Mouse (Mus musculus): ENCODE results near the gene Gpank1.

The Gpank1 gene

GRCm38 (mm10) chr17:35159638-35160037, 38.4 kb downstream of the Gpank1 start:
- no peak for DNase-seq (ENCODE audit: low read depth)

- DNase-seq (ENCODE audit: low read depth): no peak
These were observed 40.2 kb downstream of the Gpank1 start for GRCm38 (mm10) chr17:35161421-35161820.

GRCm38 (mm10) chr17:35162121-35162520, 40.9 kb downstream of the Gpank1 start:
- DNase-seq (ENCODE audit: low read depth): no peak

GRCm38 (mm10) chr17:35162730-35163129, 41.5 kb downstream of the Gpank1 start:
- no peak for DNase-seq (ENCODE audit: low read depth)

GRCm38 (mm10) chr17:35163326-35164081, 42.2 kb downstream of the Gpank1 start:
- DNase-seq (ENCODE audit: low read depth): no peak

GRCm38 (mm10) chr17:35164218-35164567, 42.9 kb downstream of the Gpank1 start:
- DNase-seq (ENCODE audit: low read depth): no peak

- peak; percentile 98 for DNase-seq (ENCODE audit: low read depth)
These were observed 43.6 kb downstream of the Gpank1 start, which contains the start of gene Prrc2a for GRCm38 (mm10) chr17:35164568-35165450. TSS of gene Prrc2a (minus strand) at chr17:35164897.

GRCm38 (mm10) chr17:35165451-35166155, 44.3 kb downstream of the Gpank1 start:
- no peak for DNase-seq (ENCODE audit: low read depth)

GRCm38 (mm10) chr17:35166352-35167035, 45.2 kb downstream of the Gpank1 start:
- DNase-seq (ENCODE audit: low read depth): peak; percentile 89

GRCm38 (mm10) chr17:35167794-35168193, 46.5 kb downstream of the Gpank1 start:
- no peak for DNase-seq (ENCODE audit: low read depth)

- peak; percentile 62 for DNase-seq (ENCODE audit: low read depth)
These were observed 47.4 kb downstream of the Gpank1 start for GRCm38 (mm10) chr17:35168541-35169207.

- no peak for DNase-seq (ENCODE audit: low read depth)
These were observed 51.4 kb downstream of the Gpank1 start for GRCm38 (mm10) chr17:35172445-35173234.

GRCm38 (mm10) chr17:35173329-35173728, 52.1 kb downstream of the Gpank1 start:
- DNase-seq (ENCODE audit: low read depth): no peak

Data from c-Kit-positive CD71-negative TER-119-negative erythroid progenitor cells, embryonic 14.5 days (primary cell).